Mouse (Mus musculus) erythroblast, embryonic 14.5 days (primary cell): ENCODE results near the gene Lrig1.

ENCODE experiments used
- GATA1 ChIP-seq: IDR thresholded peaks from 2 replicates; pipeline ENCODE4 v1.6.1; 2012; ENCODE audit warnings: low read length, inconsistent platforms, mixed read lengths
- TAL1 ChIP-seq: IDR thresholded peaks from 3 replicates; pipeline ENCODE4 v1.6.1; 2012; ENCODE audit warnings: low read length, inconsistent platforms, mixed read lengths

DNA sequence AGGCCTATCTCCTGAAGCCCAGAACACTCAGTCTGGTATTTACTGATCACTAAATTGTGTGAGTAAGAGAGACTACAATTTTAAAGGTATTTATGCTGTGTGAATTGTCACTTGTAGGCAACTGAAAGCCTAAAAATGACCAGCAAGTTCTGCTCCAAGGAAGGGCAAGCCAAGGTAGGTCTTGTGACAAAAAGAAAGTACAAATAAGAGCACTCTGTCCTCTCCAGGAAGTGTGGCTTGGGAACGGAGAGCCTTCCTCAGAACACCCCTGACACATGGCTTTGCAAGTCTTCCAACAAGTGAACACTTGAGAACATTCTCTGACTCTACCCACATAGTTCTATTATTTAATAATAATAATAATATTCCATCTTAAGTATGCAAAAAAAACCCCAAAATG lies 2.5 kb downstream of the Lrig1 start:
- TF ChIP-seq TAL1 = no peak
- TF ChIP-seq GATA1 = no peak
